Mouse (Mus musculus) ovary, postnatal 14 days (tissue): Measurements from ENCODE around the gene Arv1.

Experiments
- DNase-seq: peaks from one replicate; pipeline ENCODE4 v3.0.0; 2022; ENCODE audit warnings: low spot score

The Arv1 gene

DNA sequence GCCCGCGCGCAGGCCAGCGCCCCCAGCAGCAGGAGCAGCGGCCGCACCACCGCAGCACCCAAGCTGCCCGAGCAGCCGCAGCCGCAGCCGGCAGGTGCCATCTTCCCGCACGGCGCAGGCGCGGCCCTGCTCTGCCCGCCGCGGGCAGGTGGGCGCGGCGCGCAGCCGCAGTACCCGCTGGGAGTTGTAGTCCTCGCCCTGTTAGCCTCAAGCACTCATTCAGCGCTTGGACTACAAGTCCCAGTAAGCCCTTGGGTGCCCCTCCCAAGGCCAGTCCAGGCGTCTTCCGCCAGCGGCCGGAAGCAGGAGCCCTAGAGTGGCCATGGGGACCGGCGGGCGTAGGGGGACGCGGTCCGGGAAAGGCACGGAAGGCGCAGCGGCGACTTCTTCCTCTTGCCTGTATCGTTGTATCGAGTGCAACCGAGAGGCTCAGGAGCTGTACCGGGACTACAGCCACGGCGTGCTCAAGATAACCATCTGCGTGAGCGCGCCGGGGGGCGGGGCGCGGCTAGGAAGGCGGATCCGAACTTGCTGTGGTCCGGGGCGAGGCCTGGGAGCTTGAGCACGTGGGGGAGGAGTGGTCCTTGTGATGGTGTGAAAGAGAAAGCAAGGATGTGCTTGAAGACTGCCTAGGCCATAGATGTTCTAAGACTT lies at the start of gene Arv1, which contains the start of gene Ttc13:
Gene Arv1, plus strand, starts transcription at position 278 of the 654 bp plus-strand sequence.
Gene Ttc13, minus strand, starts transcription at position 122 of the 654 bp plus-strand sequence.
- peak; percentile 88 for DNase-seq

DNA sequence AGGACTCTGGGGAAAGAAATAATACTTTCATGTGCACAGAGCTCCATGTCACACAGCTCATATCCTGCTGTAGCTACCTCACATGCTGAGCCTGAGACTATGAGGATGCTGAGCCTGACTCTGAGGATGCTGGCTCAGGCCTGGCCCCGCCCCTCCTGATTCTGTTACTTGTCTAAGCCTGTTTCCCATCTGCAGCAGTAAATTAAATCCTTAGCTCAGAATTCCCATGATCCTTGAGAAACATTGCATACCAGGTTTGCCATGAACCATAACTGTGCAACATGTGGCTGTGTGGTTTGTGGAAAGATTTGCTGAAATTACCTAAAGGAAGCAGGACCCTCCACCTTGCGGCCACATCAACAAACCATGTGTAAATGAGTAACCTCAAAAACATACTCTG lies 49.6 kb upstream of the Arv1 start:
- no peak for DNase-seq

DNA sequence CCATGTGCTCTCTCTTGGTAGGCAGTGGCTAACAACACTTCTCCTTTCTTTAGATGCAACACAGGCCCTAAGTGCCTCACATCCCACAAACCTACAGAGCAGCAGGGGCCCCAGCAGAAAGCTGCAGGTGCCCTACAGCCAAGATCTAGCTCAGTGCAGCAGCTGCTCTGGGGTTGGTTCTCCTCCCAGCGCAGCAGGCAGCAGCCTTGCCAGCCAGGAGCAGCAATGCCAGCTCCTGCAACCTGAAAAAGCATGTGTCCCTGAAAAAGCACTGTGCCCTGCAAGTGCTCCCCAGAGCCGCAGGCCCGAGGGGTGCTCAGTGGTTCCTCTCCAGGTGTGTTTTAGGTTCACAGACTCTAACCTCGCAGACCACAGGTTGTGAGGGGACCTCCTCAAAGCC lies 45.3 kb upstream of the Arv1 start:
- no peak for DNase-seq

DNA sequence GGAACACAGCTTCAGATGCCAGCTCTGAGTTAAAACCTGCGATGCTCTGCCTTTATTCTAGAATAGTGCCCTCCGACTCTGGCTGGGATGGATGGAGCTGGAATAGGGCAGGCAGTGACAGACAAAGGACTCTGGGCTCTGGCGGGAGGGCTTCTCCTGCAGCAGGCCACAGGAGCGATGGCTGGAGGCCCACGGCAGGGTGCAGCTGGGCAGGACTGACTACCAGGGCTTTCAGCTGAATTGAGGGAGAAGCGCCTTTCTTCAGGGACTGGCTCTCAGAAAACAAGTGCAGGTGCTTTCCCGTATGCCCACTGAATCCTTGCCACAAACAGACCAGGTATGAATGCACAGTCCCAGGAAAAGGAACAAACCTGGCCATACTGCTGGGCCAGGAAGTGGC lies 44.9 kb upstream of the Arv1 start:
- peak; percentile 16 for DNase-seq

DNA sequence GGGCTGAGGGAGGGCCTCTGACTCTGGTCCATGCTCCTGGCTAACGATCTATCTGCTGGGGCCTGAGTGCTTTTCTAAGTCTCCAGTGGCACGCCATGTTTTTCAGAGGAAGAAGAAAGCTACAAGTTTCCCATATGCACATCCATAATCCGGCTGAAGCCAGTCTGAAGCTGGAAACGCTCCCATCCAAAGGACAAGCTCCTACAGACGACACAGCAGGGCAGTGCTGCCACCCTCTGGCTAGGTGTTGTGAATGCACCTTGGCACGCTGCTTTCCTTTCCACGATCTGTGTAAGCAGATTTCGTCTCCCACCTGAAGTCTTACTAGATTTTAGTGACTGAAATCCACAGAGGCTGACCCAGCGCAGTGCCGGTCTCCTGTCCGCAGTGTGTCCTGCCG lies 44.5 kb upstream of the Arv1 start:
- DNase-seq: peak; percentile 84

DNA sequence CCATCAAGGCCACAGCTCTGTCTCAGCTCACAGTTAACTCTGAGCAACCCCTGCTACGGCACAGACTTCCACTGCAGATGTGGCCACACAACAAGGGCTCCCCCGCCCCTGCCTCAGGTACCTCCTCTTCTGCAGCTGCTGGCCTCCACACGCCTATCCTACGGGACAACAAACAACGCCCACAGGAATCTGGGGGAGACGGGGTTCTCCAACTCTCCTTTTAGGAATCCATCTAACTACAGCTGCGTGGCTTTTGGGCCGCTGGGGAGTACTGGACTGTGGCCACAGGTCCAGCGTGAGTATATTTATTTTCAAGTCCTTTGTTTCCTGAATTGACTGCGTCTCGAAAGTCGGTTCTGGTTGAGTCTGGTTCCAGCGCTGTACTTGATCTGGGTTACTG lies 43.7 kb upstream of the Arv1 start:
- no peak for DNase-seq

DNA sequence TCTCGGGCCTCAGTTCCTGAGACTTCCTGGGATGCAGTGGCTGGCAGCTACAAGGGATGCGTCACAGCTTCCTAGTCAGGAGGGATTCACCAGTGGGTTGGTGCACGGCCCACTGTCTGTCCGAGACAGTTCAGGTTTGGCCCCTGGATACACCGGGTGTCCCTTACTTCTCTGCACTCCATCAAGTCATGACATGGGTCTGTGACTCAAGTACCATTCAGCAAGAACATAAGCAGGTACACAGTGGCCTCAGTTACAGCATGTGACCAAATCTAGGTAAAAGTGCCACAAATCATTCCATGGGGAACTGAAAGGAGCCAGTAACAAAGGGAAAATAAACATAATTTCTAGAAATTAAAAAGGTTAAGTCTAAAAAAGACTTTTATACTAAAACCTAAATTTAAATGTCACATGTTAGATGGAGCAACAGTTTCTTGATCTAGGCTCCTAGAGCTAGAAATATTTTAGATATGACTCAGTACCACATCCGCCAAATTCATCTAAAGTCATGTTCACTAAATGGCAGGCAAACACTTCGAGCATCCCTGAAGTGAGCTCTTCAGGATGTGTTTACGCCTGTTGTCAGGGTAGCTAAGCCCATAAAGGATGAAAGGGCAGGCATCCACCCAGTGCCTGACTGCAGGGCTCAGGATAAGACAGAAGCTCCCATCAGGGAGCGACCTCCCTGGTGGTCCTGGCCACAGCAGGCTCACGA lies 40.7 kb upstream of the Arv1 start:
- DNase-seq: no peak

DNA sequence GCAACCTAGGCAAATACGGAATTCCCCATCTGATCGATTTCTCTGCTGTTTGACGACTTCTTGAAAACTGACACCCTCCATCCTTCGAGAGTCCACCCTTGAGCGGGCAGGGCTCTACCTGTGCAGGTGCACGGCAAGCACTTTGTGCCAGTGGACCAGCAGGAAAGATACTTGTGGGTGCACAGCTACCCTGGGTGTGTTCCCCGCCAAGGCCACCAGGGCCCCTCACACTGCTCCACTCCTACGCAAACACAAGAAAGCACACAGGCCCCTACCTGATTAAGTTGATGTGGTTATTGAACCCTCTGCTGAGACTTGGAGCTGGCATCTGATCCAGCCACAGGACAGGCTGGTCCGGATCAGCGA lies 40.2 kb upstream of the Arv1 start:
- no peak for DNase-seq

DNA sequence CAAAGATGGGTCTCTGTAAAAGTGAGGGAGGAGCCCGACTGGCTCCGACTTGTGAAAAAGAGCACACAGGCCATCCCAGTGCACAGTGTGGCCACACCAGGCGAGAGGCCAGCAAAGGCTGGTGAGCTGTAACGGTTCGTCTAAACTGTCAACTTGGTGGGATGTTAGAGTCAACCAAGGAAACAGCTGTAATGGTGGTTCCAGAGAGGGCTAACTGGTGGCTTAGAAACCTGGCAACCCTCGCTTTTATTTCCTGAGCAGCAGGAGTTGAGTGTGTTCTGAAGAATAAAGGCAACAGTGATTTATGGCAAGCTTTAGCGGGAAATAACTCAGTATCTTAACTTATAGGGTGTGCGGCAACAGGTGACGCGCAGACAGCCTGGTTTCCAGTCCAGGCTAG lies 39.7 kb upstream of the Arv1 start:
- no peak for DNase-seq

DNA sequence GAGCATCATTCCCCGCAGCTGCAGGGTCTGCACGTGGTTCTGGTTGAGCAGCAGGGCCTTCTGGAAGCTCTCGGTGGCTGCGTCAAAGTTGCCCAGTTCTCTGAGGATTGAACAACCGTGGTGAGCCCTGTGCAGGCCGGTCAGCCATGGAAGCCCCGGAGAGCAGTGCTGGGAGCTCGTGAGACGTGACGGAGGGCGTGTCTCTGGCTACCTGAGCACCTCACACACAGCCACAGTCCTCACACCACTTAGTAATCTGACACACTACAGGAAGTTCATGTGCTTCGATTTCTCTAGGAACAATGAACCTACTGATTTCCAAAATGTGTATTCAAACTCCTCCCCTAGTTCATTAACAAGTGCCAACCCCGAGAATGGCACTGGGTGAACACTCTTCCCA lies 33.0 kb upstream of the Arv1 start:
- DNase-seq: no peak

DNA sequence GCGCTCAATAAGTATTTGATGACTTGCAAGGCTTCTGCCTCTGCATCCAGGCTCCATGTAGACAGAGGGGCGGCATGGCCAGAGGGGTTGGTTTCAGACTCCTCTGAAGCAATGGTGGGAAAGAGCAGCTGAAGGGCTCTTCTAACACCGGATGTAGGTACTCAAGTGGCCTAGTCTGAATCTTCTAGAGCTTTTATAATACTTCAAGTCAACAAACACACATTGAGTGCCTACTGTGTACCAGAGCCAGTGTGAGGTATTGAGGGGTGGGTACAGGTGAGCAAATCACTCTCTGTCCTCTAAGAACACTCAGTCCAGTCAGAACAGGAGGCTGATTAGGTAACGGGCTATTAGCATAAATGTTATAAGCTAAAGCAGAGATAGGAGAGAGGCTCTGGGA lies 30.2 kb upstream of the Arv1 start:
- DNase-seq: no peak

DNA sequence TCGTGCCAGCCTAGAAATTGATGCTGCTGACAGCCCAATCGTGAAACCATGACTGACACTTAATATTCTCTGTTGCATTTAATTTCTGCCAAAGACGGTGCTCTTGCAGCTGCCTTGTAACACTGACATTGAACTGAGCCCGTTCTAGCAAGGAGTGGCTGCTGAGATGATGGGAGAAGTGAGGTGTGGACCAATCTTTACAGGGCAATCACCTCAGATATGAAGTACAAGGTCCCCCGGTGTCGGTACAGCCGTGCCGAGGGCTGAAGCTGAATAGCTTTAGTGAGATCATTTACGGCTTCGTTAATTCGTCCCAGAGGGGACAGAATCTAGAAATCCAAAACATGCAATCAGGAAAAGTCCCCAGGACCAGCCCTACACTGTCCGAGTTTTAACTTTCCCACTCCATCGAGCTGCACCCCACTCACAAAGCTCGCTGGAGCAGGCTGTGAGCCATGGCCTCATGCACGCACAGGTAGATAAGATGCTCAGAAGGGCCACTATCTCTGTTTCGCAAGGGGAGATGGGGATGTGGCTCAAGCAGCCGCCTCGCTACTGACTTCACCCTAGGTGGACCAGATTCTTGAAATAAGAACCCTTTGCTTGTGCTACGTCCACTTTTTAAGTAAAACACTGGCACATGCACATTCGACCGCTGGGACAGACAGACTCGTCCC lies 26.4 kb upstream of the Arv1 start:
- no peak for DNase-seq

DNA sequence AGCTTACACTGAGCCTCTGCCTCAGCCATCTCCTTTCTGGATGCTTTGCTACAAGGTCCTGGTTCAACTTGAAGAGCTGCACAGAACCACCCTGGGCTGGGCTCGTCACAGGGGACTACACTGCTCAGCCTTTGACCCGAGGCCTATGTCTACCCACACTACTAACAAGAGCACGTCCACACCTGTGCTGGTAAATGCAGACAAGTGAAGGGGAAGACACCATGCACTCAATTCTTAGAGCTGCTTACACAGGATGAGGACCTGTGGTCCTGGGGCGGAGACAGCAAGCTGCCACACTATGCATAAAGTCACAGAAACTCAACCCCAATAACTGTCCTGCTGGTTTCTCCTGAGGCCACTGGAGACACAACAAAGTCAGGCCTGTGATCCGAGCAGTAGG lies 21.7 kb upstream of the Arv1 start:
- DNase-seq: no peak

DNA sequence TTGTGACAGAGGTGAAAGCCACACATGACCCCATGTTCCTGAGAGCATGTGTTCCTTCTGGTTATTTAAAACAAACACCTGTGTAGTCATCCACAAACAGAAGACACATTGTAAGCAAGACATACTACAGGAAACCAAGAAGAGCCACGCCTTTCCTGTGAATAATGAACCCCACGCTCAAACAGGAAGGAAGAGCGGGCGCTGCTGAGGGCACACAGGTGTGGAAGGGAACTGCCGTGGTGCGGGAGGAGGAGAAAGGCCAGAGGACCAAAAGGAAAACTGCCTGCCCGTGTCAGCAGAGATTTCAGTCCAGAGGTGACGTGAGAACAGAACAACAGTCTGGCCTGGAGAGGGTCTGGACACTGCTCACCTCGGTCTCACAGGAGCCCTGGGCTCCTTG lies 20.9 kb upstream of the Arv1 start:
- DNase-seq: no peak

DNA sequence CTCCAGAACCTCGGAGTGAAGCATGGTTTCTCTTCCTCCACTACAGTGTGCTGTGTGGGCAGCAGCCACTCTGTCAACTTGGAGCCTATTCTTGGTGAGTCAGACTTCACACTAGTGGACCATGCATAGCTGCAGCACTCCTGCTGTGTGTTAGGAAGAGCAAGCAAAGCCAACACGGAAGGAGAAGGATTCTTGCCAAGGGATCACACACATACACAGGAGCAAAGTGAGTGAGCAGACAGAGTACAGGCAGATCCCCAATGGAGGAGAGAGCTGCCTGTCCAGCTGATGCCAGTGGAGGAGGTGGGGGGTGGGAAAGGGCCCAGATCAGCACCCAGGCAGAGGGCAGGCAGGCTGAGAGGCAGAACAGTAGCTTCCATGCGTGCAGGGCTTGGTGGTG lies 19.8 kb upstream of the Arv1 start:
- no peak for DNase-seq

DNA sequence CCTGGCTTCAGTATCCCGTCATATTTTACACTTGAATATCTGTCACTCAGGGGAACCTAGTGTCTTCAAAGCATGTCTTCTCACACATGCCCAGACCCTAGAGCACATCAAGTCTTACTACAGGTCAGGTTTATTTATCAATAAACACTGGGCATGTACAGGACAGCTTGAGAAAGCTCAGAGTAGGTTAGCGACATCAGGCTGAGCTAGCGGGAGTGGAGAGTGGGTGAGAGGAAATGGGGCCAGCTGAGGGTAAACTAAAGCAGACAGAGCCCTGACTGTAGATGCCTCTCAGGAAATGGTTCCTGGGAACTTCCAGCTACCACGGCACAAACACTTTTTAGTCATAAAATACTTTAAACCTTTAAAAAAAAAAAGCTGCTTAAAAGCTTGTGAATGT lies 18.4 kb upstream of the Arv1 start:
- no peak for DNase-seq

DNA sequence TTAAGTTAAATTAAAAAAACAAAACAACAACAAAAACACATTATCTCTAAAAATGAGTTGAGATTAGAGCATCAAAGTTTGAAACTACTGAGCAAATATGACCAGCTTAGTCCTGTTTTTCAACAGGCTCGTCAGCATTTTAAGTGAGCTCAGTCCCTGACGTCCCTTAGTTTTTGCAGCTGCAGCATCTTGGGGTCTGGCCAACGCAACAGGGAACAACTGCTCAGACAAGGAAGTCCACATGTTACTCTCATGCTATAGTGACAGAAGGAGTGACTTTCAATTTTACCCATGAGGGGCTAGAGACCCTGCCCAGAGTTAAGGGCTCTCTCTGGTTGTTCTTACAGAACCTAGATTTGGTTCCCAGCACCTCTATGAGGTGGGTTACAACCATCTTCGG lies 17.6 kb upstream of the Arv1 start:
- DNase-seq: no peak

DNA sequence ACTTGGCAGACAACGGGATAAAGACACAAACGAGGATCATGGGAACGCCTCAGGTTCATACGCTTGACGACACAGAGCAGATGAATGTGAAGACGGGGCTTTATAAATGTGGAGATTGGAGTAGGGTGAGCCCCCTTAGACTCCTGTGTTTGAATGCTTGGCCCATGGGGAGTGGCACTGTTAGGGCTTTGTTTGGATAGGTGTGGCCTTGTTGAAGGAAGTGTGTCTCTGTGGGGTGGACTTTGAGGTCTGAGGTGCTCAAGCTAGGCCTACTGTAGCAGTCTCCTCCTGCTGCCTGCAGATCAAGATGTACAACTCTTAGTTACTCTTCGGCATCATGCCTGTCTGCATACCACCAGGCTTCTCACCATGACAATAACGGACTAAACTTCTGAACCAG lies 16.1 kb upstream of the Arv1 start:
- DNase-seq: no peak

DNA sequence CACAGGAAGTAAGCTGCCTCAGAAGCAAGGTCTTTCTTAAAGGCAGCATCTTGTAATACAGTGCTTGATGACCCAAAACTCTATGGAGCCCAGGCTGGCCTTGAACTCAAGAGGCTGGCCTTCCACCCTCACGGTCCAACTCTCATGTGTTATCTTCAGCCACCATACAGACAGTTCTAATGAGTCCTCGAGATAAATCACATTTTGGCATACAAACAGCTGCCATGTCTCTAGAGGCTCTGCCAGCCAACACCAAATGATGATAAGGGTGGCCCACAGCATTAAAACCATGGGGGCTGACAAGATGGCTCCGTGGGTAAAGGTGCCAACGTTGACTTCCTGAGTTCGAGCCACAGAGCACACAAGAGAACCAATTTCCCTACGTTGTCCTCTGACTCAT lies 8.7 kb upstream of the Arv1 start:
- DNase-seq: no peak

DNA sequence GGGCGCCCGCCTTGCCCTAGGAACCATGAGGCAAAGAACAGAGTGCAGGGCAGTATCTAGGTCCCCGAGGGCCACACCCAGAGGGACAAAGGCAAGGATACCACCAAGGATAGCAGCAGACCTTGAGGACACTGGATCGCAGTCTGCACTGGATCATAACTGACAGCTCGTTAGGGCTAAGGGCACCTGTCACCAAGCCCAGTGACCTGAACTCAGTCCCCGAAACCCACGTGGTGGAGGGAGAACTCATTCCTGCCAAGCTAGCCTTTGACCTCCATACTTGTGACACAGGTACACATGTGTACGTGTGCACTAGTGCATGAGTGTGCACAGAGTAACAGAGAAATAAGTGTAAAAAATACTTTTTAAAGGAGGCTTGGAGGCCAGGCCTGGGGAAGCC lies 6.2 kb upstream of the Arv1 start:
- no peak for DNase-seq

DNA sequence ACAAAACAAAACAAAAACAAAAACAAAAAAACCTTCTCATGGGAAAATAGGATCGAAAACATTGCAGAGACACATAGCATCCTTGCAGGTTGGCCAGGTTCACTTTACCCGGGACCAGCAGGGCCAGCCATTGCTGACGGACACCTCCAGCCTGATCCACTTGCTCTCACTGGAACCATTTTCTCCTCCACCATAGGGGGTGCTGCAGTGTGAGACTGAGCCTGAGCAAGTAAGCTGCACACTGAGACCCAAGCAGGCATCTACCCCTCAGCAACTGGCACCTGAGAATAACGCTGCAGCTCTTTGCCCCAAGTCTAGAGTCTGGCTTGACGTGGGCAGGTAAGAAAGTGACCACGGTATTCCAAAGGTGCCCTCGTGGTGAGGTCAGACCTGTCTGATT lies 1.8 kb upstream of the Arv1 start:
- no peak for DNase-seq

DNA sequence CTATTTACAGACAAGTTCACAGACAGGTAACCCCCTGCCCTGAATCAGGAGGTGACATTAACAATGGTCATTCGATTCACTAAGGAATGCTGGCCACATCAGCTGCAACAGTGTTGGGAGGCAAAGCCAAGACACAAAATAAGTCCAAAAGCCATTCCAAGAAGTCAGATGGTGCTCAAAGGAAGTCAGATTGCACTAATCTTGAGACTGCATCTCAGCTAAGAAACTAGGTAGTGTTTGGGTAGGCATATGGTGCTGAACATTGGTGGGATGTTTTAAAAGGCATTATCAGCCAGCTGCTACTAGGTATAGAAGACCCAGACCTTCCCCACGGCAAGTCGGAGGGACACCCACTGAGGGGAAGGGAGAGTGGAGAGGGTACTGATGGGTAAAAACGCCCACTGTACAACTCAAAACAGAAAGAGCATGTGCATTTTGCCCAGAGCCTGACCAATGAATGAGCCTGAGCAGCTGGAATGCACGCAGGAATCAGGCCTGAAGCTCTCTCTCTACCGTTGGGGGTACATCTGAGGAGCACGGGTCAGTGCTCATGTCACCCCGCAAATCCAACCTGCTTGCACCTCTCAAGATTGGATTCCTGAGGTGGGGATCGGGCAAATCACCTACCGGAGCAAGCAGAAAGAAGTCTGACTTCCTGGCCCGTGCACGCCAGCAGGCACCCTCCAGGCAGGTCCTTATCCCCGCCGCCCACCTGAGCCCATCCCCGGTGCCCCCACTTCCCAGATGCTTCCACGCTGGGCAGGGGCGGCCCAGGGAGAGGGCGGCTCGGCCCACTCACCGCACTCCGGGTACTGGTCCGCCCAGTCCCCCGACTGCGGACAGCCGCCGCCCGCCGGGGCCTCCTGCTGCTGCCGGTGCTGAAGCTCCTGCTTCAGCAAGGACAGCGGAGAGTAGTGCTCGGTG lies 739 bp upstream of the Arv1 start:
- no peak for DNase-seq

DNA sequence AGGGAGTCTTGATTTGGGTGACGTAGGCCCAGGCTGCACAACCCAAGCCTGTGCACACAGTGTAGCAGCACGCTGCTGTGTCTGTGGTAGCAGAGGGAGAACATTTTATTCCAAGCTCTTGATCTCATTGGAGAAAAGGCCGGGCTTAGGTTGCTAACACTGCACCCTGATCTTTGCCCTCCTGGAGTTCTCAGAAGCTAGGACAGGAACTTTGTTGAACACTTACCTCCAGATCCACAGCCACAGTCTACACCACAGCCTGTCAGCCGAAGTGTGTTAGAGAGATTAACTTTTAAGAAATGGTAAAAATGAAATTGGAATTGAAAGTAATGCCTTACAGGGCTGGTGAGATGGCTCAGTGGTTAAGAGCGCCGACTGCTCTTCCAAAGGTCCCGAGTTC lies 2.4 kb downstream of the Arv1 start:
- no peak for DNase-seq
